Mouse (Mus musculus) midbrain, embryonic 10.5 days (tissue): Measurements from ENCODE around the gene Fam76b. TPM values are rescaled to one million over a fixed set of nuclear protein-coding genes. Genes with fewer than 3 reads are reported as not detected.

Source experiments
- DNase-seq: peaks from one replicate; pipeline ENCODE4 v3.0.0-alpha.2; 2017; ENCODE audit warnings: low spot score
- H3K27ac ChIP-seq: fragments of 300-500 bp; sonication (generic); replicated peaks from 2 replicates; pipeline ENCODE4 v1.5.1; 2016; ENCODE audit warnings: mild to moderate bottlenecking
- H3K27me3 ChIP-seq: fragments of 300-500 bp; sonication (generic); 2 replicates; pipeline ENCODE4 v1.6.1; 2016; ENCODE audit warnings: low read depth, mild to moderate bottlenecking; ENCODE audit not compliant: poor library complexity, severe bottlenecking
- H3K36me3 ChIP-seq: fragments of 300-500 bp; sonication (generic); 2 replicates; pipeline ENCODE4 v1.6.1; 2016; ENCODE audit warnings: mild to moderate bottlenecking, moderate library complexity
- H3K4me1 ChIP-seq: fragments of 300-500 bp; sonication (generic); 2 replicates; pipeline ENCODE4 v1.6.1; 2016
- H3K4me3 ChIP-seq: fragments of 300-500 bp; sonication (generic); 2 replicates; pipeline ENCODE4 v1.5.1; 2016; ENCODE audit warnings: mild to moderate bottlenecking, moderate library complexity
- H3K9me3 ChIP-seq: fragments of 300-500 bp; sonication (generic); replicated peaks from 2 replicates; pipeline ENCODE4 v1.6.1; 2016; ENCODE audit warnings: mild to moderate bottlenecking
- WGBS: fragments of 180-500 bp; shearing (Covaris S2); methylation state at CpG from one replicate; pipeline ENCODE4 v1.1.7; 2016; 5-methylcytosine and 5-hydroxymethylcytosine counted together
- polyA plus RNA-seq: library from polyadenylated mRNA; unstranded; fragments of >200 nt; fragmentation: Nextera tagmentation; extraction: Ambion mirVana; gene quantifications from 2 replicates; pipeline ENCODE4 v1.2.1, GENCODE M21; 2016

Gene Fam76b
- polyA plus RNA-seq, 1 experiment from 2014 or later: 23.4 TPM

DNA sequence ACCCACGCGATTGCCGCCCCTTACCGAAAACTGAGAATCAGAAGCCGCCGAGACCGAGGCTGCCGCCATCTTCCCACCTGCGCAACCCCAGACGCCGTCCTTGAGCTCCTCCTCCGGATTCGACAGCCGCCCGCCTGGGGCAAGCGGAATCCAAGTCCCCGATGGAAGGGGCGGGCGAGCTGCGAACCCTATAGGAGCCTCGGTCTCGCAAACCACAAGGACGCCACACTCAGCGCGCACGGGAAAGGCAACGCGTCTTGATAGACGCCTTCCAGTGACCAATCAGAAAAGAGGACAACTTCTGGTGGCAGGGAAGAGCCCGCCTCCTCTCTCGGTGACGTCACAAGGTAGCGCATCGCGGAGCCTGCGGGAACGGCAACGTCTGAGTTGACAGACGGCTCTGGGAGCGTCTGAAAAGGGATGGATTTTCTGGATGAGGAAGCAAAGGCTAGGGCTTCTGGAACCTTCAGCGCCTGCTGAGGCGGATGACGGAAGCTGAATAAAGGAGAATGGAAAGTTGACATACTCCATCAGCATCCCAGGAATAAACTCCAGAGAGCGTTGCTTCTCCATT is 597 bp upstream of the Fam76b start, which contains the start of gene Cep57:
Cep57 (minus strand) TSS at position 276 of the 574 bp plus-strand sequence.
- Histone ChIP-seq H3K9me3 (no peaks in the 10 kb centered on the region), H3K4me1 (peaks cover 32% of the 10 kb centered on the region), H3K27ac (peak within 1 kb of the TSS; percentile 99), H3K4me3 (peak within 1 kb of the TSS; percentile 85), H3K27me3 (no peaks in the 10 kb centered on the region), H3K36me3 (peaks cover 49% of the 10 kb centered on the region)
- WGBS: 0% methylated on average over 44 of the region's 44 CpGs
- DNase-seq: peak; percentile 95

DNA sequence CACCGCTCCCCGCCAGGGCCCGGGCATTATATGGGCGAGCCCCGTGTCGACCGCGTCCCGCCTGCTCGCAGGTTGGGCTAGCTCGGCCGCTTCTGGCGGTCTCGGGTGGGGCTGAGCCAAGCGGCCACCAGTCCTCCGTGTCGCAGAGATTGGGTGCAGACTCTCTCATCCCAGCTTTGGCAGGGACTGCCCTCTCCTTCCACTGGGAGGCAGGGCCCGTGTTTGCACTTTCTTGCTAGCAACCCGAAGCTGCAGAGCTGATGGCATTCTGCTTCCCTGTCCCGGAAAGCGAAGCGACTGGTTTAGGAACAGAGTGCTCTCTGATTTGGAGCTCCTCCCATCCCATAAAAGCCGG is 548 bp downstream of the Fam76b start:
- H3K4me1 ChIP-seq: peaks cover 32% of the 10 kb centered on the region
- H3K27me3 ChIP-seq: no peaks in the 10 kb centered on the region
- no peaks in the 10 kb centered on the region for H3K9me3 ChIP-seq
- peaks cover 49% of the 10 kb centered on the region for H3K36me3 ChIP-seq
- peak overlapping the region; percentile 85 for H3K4me3 ChIP-seq
- WGBS: under 1% methylated on average over 23 of the region's 23 CpGs
- no peak for DNase-seq
- peak overlapping the region; percentile 99 for H3K27ac ChIP-seq

DNA sequence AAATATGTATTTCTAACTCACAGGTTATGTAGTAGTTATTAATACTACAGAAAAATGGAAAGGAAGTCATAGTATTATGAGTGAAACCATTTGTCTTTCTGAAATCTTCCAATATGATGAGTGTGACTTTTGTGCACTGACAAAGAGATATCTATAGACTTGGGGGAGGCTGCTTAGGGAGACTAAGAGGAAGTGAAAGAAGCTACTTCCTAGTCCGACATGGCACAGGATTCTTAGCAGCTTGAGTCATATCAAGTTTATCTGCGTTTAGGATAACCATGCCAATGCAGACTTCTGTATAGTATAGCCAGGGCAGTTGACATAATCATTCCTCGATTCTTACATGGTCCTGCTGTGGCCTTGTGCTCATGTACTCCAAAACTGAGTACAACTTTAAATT is 7.7 kb downstream of the Fam76b start:
- WGBS: 90% methylated on average over 3 of the region's 3 CpGs
- no peaks in the 10 kb centered on the region for H3K27me3 ChIP-seq
- no peaks in the 10 kb centered on the region for H3K4me1 ChIP-seq
- H3K27ac ChIP-seq: no peak overlapping the region
- no peak for DNase-seq
- no peaks in the 10 kb centered on the region for H3K9me3 ChIP-seq
- H3K4me3 ChIP-seq: no peak overlapping the region
- H3K36me3 ChIP-seq: peaks cover 100% of the 10 kb centered on the region

DNA sequence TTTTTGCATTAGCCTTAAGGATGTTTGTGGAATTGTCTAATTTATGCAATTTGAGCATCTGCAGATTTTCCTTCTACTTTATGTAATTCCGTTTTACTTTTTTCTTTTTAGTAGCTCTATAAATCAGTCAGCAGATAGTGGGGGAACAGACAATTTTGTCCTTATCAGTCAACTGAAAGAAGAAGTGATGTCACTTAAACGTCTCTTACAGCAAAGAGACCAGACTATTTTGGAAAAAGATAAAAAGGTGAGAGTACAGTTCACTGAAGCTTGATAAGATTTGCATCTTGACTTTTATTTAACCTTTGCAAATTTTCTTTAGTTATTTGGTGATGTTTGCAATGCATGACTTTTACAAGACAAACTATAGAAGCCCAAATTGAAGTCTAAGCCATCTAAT is 9.2 kb downstream of the Fam76b start:
- Histone ChIP-seq H3K9me3 (no peaks in the 10 kb centered on the region), H3K4me3 (no peak overlapping the region), H3K27ac (no peak overlapping the region), H3K36me3 (peaks cover 100% of the 10 kb centered on the region), H3K4me1 (no peaks in the 10 kb centered on the region), H3K27me3 (no peaks in the 10 kb centered on the region)
- WGBS: 86% methylated on average over 2 of the region's 2 CpGs
- no peak for DNase-seq

DNA sequence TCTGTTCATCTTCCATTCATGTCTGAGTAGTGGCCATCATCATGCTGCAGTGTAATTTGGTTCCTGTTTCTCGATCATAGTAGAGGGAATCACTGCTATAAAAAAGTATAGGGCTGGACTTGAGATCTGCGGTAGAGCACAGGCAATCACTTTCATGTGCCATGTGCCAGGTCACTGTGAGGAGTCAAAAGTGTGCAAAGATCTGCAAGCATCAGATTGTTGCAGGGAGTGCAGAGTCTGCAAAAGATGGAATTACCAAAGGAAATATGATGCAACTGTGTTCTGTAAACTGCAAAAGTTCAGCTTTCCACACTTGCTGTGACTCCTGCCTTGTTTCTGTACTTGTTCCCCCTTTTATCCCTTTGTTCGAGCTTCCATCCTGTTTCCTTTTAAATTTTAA is 20.1 kb downstream of the Fam76b start:
- Histone ChIP-seq H3K36me3 (peaks cover 37% of the 10 kb centered on the region), H3K27me3 (no peaks in the 10 kb centered on the region), H3K9me3 (no peaks in the 10 kb centered on the region), H3K4me3 (no peak overlapping the region), H3K4me1 (no peaks in the 10 kb centered on the region), H3K27ac (no peak overlapping the region)
- no peak for DNase-seq
- 93% methylated on average over 3 of the region's 3 CpGs for WGBS

DNA sequence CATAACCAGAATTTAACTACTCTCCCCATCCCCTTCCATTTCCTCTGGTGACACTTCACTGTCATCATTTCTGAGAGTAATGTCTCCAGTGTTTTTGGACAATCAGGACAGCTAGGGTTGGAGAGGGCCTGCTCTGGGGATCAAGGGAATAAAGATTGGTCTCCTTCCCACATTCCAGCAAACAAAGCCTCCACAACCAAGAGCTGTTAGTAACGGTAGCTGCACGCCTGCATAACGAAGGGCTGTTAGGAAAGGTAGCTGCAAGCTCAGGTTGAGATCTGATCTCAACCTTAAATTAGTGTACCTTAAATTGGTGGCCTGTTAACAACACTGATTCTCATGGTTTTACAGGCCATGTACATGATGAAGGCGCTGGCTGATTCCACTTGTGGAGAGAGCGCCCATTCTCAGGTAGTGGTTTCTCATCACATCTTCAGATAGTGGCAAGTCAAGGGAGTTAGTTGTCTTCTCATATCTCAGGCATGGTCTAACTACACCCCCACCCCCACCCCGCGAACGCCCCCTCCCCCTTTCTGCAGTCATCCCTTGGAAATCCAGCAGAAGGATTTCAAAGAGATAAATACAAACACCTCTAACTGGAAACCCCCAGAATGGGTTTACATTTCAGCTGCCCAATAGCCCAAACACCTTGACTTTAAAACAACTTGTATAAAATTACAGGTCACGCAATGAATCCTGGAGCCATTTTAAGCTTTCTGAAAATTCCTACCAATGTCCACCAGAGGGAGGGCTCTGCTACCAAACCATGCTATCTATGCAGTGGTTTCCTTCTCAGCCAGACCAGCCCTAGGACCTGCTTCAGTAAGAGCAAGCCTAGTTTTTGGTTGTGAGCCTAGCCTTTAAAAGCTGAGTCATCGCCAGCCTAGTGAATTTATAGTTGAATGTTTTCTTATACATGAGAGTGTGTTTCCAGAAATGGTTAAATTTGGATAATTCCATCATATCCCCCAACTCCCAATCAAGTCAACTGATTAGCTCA is 21.3 kb downstream of the Fam76b start:
- H3K27ac ChIP-seq: no peak overlapping the region
- H3K4me3 ChIP-seq: no peak overlapping the region
- 81% methylated on average over 10 of the region's 10 CpGs for WGBS
- peaks cover 25% of the 10 kb centered on the region for H3K36me3 ChIP-seq
- H3K4me1 ChIP-seq: no peaks in the 10 kb centered on the region
- DNase-seq: no peak
- no peaks in the 10 kb centered on the region for H3K27me3 ChIP-seq
- H3K9me3 ChIP-seq: no peaks in the 10 kb centered on the region

DNA sequence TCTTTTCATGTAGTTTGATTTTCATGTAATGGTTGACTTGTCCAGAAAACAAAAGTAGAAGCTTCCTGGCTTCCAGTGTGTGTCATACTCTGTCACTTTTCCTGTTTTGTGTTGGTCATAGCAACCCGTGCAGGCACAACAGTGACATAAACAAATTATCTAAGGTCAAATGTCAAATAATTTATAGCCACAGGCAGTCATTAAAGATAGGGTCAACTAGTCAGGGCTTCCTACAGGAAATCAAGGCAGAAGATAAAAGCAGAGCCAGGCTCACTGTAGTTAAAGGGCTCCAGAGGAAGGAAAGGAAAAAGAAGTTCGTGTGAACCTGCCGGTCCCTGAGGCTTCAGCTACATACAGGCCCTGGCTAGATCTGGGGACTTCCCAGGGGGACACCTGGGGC is 26.4 kb downstream of the Fam76b start:
- H3K27me3 ChIP-seq: no peaks in the 10 kb centered on the region
- H3K4me1 ChIP-seq: no peaks in the 10 kb centered on the region
- no peak overlapping the region for H3K27ac ChIP-seq
- WGBS: 86% methylated on average over 3 of the region's 3 CpGs
- no peaks in the 10 kb centered on the region for H3K36me3 ChIP-seq
- no peaks in the 10 kb centered on the region for H3K9me3 ChIP-seq
- DNase-seq: no peak
- no peak overlapping the region for H3K4me3 ChIP-seq

DNA sequence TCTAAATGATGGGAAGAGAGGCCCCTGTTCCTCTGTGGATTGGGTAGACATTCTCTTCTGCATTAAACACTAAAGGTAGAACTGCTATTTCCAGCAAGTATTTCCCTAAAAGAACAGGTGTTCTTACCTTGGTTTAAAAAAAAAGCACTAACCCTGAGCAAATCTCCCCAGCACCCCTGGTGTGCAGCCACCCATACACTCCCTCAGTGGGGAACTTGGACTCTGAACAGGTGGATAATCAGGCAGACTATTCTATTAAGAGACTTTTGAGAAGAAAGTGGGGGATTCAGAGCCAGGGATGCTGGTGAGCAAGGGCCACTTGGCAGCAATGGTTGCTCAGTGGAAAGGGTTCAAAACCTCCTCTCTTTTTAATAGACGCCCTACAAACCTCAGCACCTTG is 28.7 kb downstream of the Fam76b start:
- H3K4me3 ChIP-seq: no peak overlapping the region
- H3K9me3 ChIP-seq: no peaks in the 10 kb centered on the region
- H3K27me3 ChIP-seq: no peaks in the 10 kb centered on the region
- WGBS: 68% methylated on average over 1 of the region's 1 CpGs
- H3K36me3 ChIP-seq: no peaks in the 10 kb centered on the region
- no peak for DNase-seq
- no peak overlapping the region for H3K27ac ChIP-seq
- no peaks in the 10 kb centered on the region for H3K4me1 ChIP-seq

DNA sequence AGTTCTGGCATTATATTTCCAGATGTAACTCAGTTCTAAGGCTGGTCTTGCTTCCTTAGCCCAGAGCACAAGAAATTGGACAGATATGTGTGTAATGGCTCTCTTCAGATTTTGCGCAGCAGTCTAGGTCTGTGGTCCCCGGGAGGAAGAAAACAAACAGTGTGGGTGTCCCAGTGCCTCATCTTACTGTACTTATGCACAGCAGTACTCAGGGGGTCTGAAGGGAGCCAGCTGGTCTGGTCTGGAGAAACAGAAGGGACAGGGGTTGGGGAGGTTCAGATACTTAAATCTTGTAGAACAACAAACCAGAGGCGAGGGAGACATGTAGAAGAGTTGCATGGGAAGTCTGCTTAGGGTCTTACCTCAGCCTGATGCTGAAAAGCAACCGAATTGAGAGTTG is 29.3 kb downstream of the Fam76b start:
- 76% methylated on average over 4 of the region's 4 CpGs for WGBS
- Histone ChIP-seq H3K27ac (no peak overlapping the region), H3K4me3 (no peak overlapping the region), H3K9me3 (no peaks in the 10 kb centered on the region), H3K4me1 (no peaks in the 10 kb centered on the region), H3K27me3 (no peaks in the 10 kb centered on the region), H3K36me3 (no peaks in the 10 kb centered on the region)
- no peak for DNase-seq

DNA sequence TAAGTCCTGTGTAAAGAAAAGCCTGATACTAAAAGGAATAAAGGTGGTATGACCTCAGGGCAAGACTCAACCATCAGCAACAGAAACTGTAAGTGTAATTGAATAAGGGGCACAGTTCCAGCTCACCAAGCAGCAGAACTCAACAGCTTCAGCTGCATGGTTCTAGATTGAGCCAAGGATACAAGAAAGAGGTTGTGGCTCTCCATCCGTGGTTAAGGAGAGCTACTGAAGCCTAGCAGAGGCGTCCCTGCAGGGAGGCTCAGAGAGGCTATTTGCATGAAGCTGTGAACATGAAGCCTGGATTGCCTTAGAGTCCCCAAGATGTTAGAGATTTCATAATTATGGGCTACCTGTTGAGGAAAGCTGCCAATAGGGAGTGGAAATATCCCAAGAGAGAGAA is 40.1 kb downstream of the Fam76b start:
- Histone ChIP-seq H3K27ac (no peak overlapping the region), H3K4me3 (no peak overlapping the region), H3K36me3 (no peaks in the 10 kb centered on the region), H3K27me3 (no peaks in the 10 kb centered on the region), H3K9me3 (no peaks in the 10 kb centered on the region), H3K4me1 (no peaks in the 10 kb centered on the region)
- whole genome bisulfite sequencing: 67% methylated on average over 2 of the region's 2 CpGs
- DNase-seq: no peak

DNA sequence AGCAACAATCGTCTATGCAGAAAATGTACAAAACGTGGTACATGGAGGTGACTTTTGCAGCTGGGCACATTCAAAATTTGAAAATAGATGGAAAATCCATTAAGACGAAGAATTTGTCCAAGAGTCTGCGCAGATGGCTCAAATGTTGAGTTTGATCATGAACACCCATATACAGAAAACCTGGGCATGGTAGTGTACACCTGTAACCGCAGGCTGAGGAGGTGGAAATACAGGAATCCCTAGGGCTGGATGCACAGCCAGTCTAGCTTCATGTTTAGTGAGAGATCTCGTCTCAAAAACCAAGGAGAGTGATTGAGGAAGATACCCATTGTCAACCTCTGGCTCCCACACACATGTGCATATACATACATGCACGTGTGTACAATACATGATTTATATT is 44.1 kb downstream of the Fam76b start:
- 90% methylated on average over 7 of the region's 7 CpGs for WGBS
- no peaks in the 10 kb centered on the region for H3K36me3 ChIP-seq

DNA sequence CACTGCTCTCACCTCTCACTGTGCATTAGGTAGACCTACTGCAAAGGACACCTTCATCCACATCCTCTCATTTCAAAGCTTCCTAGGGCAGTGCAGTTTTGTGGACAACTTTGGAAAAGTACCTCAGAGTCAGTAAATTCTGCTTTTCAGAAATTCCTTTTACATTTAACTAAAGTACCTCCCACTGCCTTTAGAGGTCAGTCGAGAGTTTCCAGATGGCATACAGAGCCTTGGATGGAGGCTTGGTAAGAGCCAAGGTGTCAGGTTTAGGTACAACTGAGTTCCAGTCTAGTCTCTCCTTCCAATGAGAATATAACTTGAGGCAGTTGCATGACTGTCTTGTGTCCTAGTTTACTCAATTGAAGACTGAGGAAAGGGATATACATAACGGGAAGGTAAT is 46.8 kb downstream of the Fam76b start:
- no peaks in the 10 kb centered on the region for H3K36me3 ChIP-seq
- H3K9me3 ChIP-seq: no peaks in the 10 kb centered on the region
- no peak overlapping the region for H3K4me3 ChIP-seq
- no peaks in the 10 kb centered on the region for H3K27me3 ChIP-seq
- DNase-seq: no peak
- WGBS: 58% methylated on average over 2 of the region's 2 CpGs
- H3K4me1 ChIP-seq: no peaks in the 10 kb centered on the region
- H3K27ac ChIP-seq: no peak overlapping the region

More for the DNA sequence above, 44.1 kb downstream of the Fam76b start:
- H3K27ac ChIP-seq: no peak overlapping the region
- no peaks in the 10 kb centered on the region for H3K4me1 ChIP-seq
- no peaks in the 10 kb centered on the region for H3K27me3 ChIP-seq
- no peaks in the 10 kb centered on the region for H3K9me3 ChIP-seq
- no peak overlapping the region for H3K4me3 ChIP-seq
- DNase-seq: no peak

DNA sequence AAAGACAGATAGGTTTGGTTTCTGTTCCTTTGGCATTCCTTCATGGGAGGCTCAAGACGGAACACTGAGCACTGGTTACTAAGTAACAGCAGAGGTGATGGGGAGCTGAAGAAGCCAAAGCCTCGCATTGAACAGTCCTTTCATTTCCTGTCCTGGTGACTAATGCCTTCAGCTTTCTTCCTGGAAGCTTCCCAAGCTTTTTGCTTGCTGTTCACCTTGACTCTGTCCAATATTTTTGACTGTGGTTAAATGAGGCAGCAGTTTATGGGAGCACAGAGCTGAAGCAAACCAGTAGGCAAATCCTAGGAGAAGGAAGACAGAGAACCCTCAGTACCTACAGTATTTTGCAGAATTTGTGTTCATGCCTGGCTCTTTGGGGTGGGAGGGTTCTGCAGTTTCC is 47.8 kb downstream of the Fam76b start:
- no peak for DNase-seq
- Histone ChIP-seq H3K36me3 (no peaks in the 10 kb centered on the region), H3K4me1 (no peaks in the 10 kb centered on the region), H3K4me3 (no peak overlapping the region), H3K9me3 (no peaks in the 10 kb centered on the region), H3K27me3 (no peaks in the 10 kb centered on the region), H3K27ac (no peak overlapping the region)
- 82% methylated on average over 2 of the region's 2 CpGs for WGBS
